Mouse (Mus musculus) ZHBTc4 (cell line): ENCODE data around the gene Marveld3.

ENCODE experiments used
- DNase-seq: peaks from one replicate; pipeline ENCODE4 v3.0.0-alpha.2; 2011; ENCODE audit warnings: low read depth, low spot score

The Marveld3 gene

DNA sequence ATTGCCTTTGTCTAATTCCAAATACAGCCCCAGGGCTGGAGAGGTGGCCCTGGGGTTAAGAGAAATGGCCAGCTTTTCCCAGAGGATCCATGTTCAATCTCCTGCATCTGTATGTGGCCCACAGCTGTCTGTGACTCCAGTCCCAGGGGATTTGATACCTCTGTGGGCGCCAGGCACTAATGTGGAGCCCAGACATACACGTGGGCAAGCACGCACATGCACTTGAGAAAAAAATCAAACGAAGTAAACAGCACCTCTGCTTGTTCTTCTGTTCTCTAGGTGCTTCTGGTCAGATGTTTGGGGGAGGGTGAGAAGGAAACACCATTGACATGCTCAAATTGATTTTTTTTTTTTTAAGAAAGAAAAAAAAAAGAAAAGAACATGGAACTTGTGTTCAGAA is 2.1 kb upstream of the Marveld3 start:
- no peak for DNase-seq

DNA sequence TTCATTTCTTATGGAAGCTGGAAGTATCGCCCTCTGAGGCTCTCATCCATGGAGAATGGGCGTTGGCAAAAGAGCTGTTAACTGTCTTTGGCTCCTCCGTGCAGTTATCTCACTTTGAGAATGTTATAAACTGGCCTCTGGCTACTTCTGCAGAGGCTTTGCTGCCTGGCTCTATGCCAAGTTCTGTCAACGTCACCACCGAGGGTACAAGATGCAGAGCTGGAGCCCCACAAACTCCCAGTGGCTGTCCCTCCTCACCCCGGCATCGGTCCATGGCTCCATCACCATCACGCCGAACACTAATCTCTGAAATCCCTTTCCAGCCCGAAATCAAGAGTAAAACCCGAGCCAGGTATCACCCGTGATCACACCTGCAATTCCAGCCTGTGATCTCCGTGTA is 1.4 kb upstream of the Marveld3 start:
- no peak for DNase-seq

DNA sequence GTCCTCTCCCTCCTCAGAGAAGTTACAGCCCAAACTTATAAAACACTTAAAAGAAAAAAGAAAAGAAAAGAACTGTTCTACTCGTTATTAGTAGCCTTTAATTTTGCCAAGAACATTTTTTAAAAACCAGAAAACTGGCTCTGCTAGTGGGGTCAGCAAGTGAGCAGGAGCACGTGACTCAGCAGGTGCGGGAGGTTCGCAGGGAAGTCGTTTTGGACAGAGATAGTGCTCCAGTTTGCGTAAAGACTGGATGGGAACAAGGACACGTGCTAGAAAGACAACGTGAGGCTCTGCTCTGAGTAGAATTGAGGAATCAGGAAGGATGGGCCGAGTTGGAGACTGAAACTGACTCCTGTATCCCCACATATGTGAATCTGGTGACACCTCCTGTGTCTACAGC is 893 bp upstream of the Marveld3 start:
- DNase-seq, result no peak

DNA sequence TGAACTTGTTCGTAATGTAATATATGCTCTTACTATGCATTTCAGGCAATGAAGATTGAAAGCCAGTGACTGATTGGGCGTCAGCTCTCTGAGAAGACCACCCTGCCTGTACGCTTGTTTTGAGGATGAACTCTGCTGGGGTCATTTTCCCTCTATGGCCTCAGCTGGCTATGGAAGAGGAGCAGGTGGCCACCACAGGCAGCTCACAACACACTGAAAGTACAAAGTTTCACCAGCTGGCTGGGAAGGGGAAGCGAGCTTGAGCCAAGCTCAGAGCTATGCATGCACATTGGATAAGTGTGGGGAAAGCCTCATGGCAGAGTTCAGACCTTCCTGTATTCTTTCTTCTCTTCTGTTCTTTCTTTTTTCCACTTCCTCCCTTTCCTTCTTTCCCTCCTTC is 2.9 kb downstream of the Marveld3 start:
- no peak for DNase-seq

DNA sequence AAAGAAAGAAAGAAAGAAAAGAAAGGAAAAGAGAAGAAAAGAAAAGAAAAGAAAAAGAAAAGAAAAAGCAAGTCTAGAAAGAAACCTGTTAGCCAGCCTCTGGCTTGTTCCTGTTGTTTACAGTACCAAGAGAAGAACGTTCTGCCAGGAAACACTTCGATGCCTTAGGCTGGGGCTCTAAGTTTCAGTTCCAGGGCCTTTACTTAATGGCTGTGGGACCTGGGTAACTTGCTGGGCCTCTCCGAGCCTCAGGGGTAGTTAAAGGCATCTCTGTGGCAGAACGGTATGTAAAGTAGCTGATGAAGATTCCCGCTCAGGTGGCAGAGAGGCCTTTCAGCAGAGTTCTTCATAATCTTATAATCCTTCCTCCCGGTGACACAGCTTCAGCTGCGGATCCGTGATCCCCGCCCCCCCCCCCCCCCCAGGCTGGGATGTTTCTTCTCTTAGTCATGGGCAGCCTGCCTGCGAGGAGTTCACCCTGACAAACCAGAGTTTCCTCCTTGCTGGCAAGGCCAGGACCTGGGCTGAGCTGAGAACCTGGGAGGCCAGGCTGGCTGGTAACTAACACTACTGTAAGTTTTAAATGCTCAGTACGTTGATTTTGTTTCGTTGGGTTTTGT is 3.9 kb downstream of the Marveld3 start:
- DNase-seq, result no peak

DNA sequence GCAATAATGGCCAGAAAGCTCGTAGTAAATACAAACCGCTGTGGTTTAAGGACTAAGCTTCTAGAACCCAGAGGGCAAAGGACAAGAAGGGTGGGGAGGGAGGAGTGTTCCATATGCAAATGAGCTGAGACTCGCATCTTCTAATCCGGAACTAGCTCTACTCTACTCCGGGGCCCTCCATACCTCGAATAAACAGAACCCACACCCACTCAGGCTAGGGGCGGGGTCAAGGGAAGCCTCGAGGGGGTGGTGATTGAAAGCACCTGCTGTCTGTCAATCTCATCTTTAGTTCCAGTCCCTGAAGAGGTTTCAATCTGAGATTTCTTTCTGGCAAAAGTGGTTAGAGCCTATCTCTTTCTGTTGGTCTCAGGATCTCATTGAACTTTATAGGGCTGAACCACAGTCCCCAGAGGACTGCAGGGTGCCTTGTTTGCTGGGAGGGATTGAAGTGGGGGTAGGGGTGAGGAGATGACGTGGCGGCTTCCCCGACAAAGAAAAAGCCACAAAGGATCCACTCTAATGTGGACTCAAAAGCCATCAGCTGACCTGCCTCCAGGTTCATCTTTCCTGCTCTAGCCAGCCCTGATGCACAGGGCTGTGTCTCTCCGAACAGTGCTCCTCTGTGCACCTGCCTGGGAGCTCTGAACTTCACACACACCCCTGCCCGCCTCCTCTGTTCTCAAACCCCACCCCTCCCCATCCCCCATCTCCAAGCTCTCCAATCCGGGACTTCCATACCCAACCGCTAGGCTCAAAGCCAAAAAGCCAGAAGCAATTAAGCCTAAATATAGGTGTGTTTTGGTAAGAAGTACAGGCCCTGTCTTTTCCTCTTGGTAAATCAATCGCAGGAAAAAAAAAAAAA is 4.6 kb downstream of the Marveld3 start:
- peak; percentile 88 for DNase-seq

DNA sequence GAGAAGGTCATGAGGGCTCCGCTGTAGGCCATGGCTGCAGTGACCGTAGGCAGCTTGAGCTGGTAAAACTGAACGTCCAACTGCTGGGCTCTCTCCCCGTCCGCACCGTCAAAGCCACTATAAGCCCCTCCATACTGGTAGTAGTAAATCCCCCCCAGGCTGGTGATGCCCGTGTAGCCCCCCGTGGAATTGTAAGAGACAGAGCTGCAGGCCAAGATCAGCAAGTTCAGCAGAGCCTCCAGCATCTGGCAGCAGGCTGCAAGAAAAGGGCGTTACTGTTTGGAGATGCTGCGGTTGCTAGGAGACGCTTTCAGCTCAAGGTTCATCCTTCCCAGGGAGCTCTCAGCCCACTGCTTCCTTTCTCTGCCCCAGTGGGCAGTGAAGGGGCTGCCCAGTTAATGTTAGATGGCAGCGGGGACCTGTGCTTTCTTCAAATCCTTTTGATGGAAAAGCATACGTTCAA is 7.5 kb downstream of the Marveld3 start:
- peak; percentile 26 for DNase-seq

DNA sequence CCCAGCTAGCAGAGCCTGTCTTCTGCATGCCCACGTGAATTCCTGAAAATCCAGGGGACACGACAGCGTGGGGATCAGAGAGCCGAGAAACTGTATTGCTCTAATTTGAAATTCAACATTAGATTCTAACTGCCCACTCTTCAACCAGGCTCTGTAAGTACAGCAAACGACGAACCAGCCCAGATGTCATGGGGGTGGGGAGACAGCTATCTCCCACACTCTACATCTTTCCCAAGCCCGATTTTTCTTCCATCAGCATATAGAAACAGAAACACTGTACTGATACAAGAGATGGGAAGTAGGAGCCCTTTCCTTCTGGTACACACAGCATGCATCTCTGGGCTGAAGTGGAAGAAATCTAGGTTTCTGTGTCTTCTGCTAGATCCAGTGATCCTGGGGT is 9.8 kb downstream of the Marveld3 start:
- DNase-seq, result no peak

DNA sequence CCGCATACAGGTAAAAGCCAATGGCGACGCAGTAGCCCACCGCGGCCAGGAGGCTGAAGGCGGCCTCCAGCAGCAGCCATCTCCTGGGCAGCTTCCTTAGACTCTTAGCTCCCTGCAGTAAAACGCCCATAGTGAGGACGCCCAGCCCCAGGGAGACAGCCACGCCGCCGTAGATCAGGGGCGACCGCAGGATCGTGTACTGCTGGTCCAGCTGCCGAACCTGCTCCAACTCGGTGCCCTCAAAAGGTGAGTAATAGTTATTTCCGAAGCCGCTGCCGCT is 13.8 kb downstream of the Marveld3 start:
- no peak for DNase-seq

DNA sequence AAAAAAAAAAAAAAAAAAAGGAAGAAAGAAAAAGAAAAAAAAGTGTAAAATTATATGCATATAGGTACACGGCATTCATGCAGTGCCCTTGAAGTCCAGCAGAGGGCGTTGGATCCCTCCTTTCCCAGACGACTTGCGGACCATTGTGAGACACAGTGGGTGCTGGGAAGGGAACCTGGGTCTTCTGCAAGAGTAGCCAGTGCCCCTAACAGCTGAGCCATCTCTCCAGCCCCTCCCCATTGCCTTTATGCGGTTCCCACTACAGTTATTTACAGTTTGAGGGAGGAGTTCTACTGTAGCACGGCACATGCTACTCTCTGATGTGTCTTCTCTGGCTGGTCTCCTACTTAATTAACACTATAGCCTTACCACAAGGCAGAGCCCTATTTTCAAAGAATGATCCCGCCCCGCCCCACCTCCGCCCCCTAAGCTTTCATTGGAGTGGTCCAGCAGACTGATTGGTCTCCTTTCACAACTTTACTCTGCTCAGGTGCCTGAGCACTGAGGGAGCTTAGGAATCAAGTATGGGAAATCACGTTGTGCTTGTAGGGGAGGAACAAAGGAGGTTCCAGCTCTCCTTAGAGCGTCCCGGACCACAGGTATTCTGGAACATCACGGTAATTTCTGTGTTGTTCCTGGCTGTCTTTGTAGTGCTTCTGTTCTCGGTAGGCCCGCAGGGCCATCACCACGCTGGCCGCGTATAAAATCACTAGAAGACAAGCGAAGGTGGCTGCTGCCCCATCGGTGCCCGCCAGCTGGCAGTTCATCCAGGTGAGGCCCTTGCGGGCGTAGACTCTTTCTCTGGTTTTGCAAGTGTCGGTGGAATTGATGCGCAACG is 14.3 kb downstream of the Marveld3 start:
- DNase-seq, result peak; percentile 71

DNA sequence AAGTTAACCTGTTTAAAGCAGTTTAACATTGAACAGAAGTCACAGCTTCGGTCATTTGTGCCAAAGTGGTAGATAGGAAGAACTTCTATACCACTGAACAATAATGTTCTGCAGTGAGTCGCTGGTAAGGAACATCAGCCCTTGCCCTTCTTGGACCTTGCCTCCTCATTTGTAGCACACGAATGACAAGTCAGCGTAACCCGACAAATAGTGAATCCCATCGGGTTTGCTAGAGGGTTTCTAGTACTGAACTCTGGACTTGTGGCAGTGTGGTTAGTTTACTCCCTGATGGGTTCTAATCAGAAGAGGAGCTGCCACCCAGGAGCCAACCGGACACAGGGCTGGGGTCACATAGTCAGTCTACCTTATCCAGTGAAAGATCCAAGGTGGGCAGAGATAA is 15.7 kb downstream of the Marveld3 start:
- DNase-seq, result no peak

DNA sequence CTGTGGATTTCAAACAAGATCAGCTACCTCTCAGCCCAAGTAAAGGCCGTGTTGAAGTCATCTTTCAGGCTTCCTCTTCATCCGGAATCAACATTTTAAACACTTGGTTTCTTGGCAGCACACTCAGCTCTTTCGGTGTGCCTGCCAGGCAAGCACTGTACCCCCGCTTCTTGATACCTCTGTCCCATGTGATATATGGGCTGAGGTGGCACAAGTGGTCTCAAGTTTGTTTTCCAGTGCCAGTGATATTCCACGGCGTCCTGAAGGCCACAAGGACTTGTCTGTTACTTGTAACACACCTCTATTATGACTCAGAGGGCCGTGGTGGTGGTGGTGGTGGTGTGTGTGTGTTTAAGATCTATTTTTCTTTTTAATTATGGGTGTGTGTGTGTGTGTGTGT is 16.3 kb downstream of the Marveld3 start:
- no peak for DNase-seq

DNA sequence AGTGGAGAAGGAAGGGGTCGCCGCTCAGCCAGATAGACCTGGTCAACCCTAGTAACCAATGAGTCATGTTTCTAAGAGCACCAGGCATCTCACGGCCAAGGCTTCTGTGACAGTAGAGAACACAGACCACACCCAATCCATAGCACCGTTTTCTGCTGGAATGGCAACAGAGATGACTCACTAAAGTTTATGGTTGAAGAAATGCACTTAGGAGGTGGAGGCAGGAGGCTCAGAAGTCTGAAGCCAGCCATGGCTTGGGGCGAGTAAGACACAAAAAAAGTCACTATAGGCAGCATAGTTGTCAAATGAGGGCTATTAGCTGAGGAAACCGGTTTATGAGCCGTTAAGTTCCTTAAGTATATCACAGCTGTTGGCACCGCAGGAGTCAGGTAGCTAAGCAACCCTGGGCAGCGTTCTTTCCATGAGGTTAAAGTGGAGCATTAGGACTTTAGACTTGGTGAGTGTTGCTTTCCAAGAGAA is 16.8 kb downstream of the Marveld3 start:
- peak; percentile 25 for DNase-seq

DNA sequence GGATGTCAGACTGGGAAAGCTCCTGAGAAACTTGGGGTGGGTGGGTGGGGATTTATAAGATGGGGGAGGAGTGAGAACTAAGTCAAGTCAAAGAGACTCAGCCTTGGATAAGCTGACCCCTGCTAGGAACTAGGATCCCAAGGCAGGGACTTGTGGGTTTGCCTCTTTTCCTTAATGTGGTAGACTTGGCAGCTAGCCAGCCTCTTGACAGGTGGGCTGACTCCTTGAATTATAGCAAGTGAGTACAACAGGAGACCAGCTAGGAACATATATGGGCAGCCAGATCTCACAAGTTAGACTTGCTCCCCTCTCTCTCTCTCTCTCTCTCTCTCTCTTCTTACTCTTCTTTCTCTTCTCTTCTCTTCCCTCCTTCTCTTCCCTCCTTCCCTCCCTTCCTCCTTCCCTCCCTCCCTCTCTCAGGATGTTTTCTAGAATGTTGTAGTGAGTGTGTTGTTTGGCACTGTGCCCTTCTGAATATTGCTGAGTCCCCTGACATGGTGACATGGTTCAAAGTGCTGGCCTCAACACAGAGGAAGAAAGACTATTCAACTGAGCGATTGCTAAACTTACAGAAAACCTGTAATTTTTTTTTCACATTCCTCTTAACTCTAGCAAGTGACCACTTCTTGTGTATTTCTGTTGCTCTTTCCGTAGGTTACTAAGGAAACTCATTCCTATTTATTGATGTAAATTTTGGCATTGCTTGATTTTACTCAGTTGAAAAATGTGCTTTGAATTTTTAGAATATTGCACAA is 20.2 kb downstream of the Marveld3 start:
- DNase-seq, result no peak

DNA sequence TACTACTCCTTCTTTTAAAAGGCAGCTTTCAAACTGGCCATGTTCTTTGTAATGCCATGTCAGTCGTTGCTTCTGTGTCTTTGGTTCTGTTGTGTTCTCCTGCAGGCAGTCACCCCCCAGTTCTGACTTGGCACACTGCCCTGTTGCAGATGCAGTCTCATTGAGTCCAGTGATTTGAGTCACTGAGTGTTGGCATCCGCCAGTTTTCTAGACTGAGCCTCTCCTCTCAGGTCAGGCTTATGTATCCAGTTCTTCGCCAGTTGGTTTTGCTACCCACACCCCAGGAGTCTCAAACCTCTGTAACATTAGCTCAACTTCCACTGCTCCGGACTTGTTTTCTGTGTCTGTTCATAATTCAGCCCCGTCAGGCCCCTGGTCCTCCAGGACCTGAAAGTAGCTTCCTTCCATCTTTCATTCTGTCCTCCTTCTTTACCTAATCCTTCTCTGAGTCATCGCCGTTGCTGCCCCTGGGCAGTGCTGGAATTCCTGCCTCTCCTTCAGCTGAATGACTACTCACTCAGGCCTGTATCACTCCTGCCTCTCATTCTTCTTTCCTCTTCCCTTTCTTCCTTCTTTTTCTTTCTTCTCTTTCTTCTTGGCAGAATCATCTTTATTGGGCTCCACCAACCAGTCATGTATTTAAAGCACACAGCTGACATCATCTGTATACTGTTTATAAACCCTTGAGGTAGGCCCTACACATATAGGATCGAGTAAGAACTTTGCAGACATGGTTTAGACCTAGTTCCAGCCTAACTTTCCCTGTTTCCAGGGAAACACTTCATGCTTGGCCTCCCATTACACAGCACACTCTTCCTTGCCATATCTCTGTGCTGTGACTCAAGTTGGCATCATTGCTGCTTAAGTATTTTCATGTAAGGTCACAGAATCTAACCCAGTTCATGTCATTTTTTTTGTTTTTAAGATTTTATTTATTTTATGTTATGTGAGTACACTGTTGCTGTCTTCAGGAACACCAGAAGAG is 41.3 kb downstream of the Marveld3 start:
- no peak for DNase-seq

DNA sequence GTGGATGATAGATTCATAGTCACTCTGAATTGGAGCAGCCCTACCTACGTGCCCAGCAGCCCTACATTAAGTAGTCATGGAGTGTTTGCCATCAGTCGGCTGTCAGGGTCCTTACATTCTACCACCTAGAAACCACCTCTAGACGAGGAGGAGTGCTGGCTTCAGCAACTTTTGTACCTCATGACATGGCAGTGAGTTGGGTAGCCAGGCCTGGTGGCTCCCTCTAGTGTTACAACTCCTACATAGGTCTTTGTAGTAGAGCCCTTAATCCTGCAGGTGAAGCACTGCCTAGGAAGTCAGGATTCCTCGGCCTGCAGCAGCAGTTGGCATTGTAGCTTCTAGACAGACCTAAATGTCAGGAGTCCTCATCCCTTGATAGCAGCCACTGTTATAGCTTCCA is 44.7 kb downstream of the Marveld3 start:
- peak; percentile 76 for DNase-seq

DNA sequence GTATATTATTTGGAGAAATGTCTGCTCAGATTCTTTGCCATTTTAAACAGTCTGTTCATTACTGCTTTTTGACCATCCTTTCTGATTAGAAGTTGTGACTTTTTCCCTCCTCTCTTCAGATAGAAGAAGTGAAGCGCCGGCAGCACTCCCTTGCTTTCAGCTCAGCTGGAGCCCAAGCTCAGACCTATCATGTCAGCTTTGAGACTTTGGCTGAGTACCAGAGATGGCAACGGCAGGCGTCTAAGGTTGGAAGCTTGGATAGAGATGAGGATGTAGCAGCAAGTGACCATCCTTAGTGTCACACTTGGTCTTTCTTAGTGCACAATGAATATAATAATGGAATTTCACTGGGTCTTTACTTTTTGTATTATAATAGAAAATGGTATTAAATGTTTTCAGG is 54.6 kb downstream of the Marveld3 start:
- DNase-seq, result no peak

DNA sequence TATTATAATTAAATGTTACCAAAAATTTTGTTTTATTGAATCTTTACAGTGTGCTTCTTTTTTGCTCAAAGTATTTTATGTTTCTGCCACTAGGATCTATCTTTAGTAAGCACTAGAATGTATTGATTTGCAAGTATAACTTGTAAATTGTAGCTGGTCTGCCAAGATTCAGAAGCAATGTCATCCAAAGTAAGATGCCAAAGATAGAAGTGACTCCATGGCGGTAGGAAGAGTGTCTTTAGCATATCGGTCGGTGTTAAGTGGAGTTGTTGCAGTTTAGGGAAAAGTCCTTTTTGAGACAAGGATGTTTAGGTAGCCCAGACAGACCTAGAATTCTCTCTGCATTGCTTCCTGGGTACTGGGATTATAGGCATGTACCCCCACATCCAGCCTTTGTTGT is 55.1 kb downstream of the Marveld3 start:
- DNase-seq, result no peak

DNA sequence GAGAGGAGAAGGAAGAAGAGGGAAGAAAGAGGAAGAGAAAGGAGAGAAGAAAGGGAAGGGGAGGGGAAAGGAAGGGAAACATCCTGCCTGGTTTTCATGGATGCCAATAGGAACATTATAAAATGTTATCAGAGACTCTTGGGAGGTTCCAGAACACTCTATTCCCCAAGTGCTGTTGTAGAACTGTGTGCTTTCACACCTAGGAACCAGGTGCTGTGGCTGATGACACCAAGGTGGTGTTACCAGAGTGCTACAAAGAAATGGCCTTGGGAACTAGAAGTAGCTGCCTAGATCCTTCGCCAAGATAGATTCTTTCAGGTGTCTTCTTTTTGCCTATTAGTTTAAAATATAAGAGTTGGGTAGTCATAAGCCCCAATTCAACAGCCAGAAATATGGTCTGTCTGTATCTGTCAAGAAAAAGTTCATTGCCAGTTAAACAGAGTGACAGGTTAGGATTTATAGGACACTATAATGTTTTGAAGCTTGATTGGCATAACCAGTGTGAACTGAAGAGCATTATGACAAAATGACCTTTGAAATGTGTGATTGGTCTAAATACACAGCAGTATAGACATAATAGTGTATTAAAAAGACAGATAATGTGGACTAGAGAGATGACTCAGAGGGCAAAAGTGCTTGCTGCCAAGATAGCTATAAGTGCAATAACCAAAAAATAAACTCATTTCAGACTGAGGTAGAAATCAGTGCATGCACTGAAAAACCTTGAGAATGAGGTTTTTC is 56.9 kb downstream of the Marveld3 start:
- no peak for DNase-seq
